Mouse (Mus musculus) heart, postnatal 0 days (tissue): ENCODE data around the gene Tbx19.

Experiments
- CTCF ChIP-seq: IDR thresholded peaks from 2 replicates; pipeline ENCODE4 v1.5.1; 2016; ENCODE audit warnings: antibody characterized with exemption, control low read depth, low read depth
- EP300 ChIP-seq: IDR thresholded peaks from 2 replicates; pipeline ENCODE4 v1.6.1; 2016; ENCODE audit warnings: antibody characterized with exemption, low read depth

DNA sequence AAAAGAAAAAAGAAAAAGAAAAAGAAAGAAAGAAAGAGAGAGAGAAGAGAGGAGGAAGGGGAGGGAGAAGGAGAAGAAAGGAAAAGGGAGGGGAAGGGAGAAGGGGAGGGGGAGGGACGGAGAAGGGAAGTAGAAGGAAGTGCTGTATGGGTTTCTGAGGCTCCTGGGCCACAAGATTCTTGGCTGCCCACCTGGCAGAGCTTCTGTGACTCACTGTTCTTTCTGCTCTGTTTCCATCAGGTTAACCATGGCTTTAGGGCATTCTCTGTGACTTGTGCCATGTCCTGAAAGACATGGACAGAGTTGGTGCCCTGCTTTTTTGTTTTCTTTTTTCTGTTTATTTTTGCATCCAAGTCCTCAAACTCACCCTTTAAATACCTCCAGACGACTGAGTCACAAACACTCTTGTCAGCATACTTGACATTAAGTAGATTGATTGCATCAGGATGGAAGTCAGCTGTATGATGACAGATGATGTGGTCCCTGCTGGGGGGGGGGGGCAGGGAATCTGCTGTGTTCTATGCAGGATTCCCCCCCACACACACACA is 43.0 kb upstream of the Tbx19 start:
- TF ChIP-seq CTCF (no peak), EP300 (no peak)
